ENCODE assay signal across 9 mouse cellular contexts in the genomic region with DNA sequence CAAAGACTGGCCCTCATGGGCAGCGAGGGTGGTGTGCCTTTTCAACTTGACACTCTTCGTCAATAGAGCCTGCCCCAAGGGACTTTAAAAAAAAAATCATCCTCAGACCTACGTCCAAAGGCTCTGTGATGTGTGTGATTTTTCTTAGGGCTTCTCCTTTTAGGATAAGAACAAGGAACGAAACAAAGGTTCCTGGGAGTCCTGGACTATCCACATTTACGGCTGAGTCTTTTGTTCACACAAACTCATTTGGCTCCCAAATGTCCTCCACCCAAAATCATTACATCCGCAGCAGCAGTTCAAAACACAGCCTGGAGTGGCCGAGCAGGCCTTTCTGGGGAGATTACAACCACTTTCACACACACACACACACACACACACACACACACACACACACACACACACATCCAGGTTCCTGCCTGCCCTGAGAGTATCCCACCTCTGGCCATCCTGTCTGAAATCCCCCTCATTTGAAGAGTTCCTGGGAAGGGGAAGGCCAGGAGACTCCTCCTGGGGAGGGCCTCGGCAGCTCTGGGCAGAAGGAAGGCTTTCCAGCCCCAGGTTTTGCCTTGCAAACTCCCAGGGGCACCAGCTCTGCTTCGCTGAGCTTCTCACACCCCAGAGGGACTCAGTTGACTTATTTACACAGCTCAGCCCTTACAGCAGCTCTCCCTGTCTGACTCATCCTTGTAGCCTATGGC. TPM values are rescaled to one million over a fixed set of nuclear protein-coding genes. Genes with fewer than 3 reads are reported as not detected.
DNase-seq lines count a peak whose midpoint lies in the region; ATAC-seq and TF ChIP-seq lines count a peak whose summit lies in the region.
"Had no signal": no experiment of that assay in that cellular context is flagged by ENCODE, and none has a peak within 500 bp of the region (broad histone marks: within the 10 kb centered on the region; RNA-seq: fewer than 3 reads in every experiment).

No protein-coding gene starts in this region.

- peaks cover 22% of the 10 kb centered on the region for H3K36me3 ChIP-seq in heart, embryonic 10.5 days
- H3K36me3 ChIP-seq in forebrain, embryonic 15.5 days = no peaks in the 10 kb centered on the region
- H3K36me3 ChIP-seq in intestine, postnatal 0 days (ENCODE audit: control insufficient read depth, insufficient read depth) = no peaks in the 10 kb centered on the region

- WGBS in heart, embryonic 10.5 days = 54% methylated on average over 9 of the region's 9 CpGs
- WGBS in forebrain, embryonic 15.5 days = 31% methylated on average over 9 of the region's 9 CpGs
- WGBS in intestine, postnatal 0 days = 58% methylated on average over 9 of the region's 9 CpGs

- no peak for DNase-seq in heart, embryonic 10.5 days (ENCODE audit: low spot score)
- DNase-seq in heart, postnatal 4 days = no peak
- no peak for DNase-seq in ovary, postnatal 36 days (ENCODE audit: low spot score)
- no peak for DNase-seq in cerebellum, postnatal 4 days (ENCODE audit: low spot score in 2 of 2)
- no peak for DNase-seq in right cerebral cortex, postnatal 10 days (ENCODE audit: low spot score in 2 of 2)
- DNase-seq: thymus, postnatal 25 days had no signal

- no peaks in the 10 kb centered on the region for H3K9me3 ChIP-seq in heart, embryonic 10.5 days
- H3K9me3 ChIP-seq in forebrain, embryonic 15.5 days = no peaks in the 10 kb centered on the region
- no peaks in the 10 kb centered on the region for H3K9me3 ChIP-seq in intestine, postnatal 0 days (ENCODE audit: control insufficient read depth)

- ATAC-seq in CD4-positive, CD25-positive, alpha-beta regulatory T cell, adult 4 months = peak; percentile 33
- ATAC-seq in forebrain, embryonic 15.5 days (replicated peaks) = no peak
- no peak for ATAC-seq in intestine, postnatal 0 days

- no peak overlapping the region; the same call in 1 of the 2 replicates for H3K9ac ChIP-seq in forebrain, embryonic 15.5 days (replicated peaks)
- no peak overlapping the region for H3K9ac ChIP-seq in intestine, postnatal 0 days (ENCODE audit: low read depth, low read length)

- peak overlapping the region; percentile 57; the same call in 1 of the 2 replicates for H3K27ac ChIP-seq in heart, embryonic 10.5 days
- H3K27ac ChIP-seq in forebrain, embryonic 15.5 days (replicated peaks) = peak overlapping the region; percentile 76
- peak overlapping the region; percentile 29; the same call in 1 of the 2 replicates for H3K27ac ChIP-seq in intestine, postnatal 0 days (ENCODE audit: low read depth, low read length)

- H3K4me2 ChIP-seq in forebrain, embryonic 15.5 days (replicated peaks) = no peak overlapping the region
- H3K4me2 ChIP-seq in intestine, postnatal 0 days (replicated peaks; ENCODE audit: low read depth) = 0 out of 2 replicates have a peak overlapping the region, but pooled peaks have one; percentile 3

- no peak overlapping the region for H3K4me3 ChIP-seq in heart, embryonic 10.5 days
- no peak overlapping the region for H3K4me3 ChIP-seq in forebrain, embryonic 15.5 days
- H3K4me3 ChIP-seq in intestine, postnatal 0 days (ENCODE audit: low read depth, low read length) = no peak overlapping the region

- TF ChIP-seq CTCF in intestine, postnatal 0 days (IDR thresholded peaks at IDR 0.05; ENCODE audit: low read depth) = no peak

- peaks cover 60% of the 10 kb centered on the region for H3K4me1 ChIP-seq in heart, embryonic 10.5 days
- H3K4me1 ChIP-seq in forebrain, embryonic 15.5 days = peaks cover 58% of the 10 kb centered on the region
- no peaks in the 10 kb centered on the region for H3K4me1 ChIP-seq in intestine, postnatal 0 days (replicated peaks; ENCODE audit: control insufficient read depth, insufficient read depth, low read length)

- H3K27me3 ChIP-seq in heart, embryonic 10.5 days (ENCODE audit: insufficient read depth, poor library complexity, severe bottlenecking) = no peaks in the 10 kb centered on the region
- H3K27me3 ChIP-seq in forebrain, embryonic 15.5 days = no peaks in the 10 kb centered on the region
- H3K27me3 ChIP-seq in intestine, postnatal 0 days (replicated peaks; ENCODE audit: control insufficient read depth, insufficient read depth, low read length) = no peaks in the 10 kb centered on the region

RNA-seq across cellular contexts. Expression of a gene that starts 13.6 kb away (rescaled TPM):
- polyA plus RNA-seq in heart, embryonic 10.5 days (2016; fragmentation: Nextera tagmentation; extraction: Ambion mirVana) = 26.3 and 33.0 TPM in 2 replicates
- 100 to 1,000 TPM; 226 to 240 TPM for total RNA-seq in heart, postnatal 4 days (2021)
- polyA plus RNA-seq in CD4-positive, CD25-positive, alpha-beta regulatory T cell, adult 4 months (2017; shearing (Covaris generic)) = 10 to 100 TPM; 21.1 to 31.1 TPM
- polyA plus RNA-seq in forebrain, embryonic 15.5 days (2015; fragmentation: Nextera tagmentation; extraction: Ambion mirVana) = 20.3 and 22.4 TPM in 2 replicates
- polyA plus RNA-seq in intestine, postnatal 0 days (2015; fragmentation: Nextera tagmentation; extraction: Ambion mirVana) = 11.6 and 13.0 TPM in 2 replicates
